Mouse (Mus musculus): Measurements from ENCODE around the gene Hoxa1. TPM values are rescaled to one million over a fixed set of nuclear protein-coding genes. Genes with fewer than 3 reads are reported as not detected.

Gene Hoxa1
- polyA plus RNA-seq, 1 experiment from 2014 or later, result not detected

Other genes starting within 250 kb of the Hoxa1 start
- 5.5 and 7.0 TPM in 2 replicates for gene Skap2, start 145.8 kb downstream of the Hoxa1 start, polyA plus RNA-seq (2015; fragmentation: Nextera tagmentation; extraction: Ambion mirVana)
- not detected in 2 replicates for gene Hoxa2, start 6.5 kb upstream of the Hoxa1 start, polyA plus RNA-seq (2015; fragmentation: Nextera tagmentation; extraction: Ambion mirVana)
- not detected in 2 replicates for gene 5730596B20Rik, start 19.2 kb upstream of the Hoxa1 start, polyA plus RNA-seq (2015; fragmentation: Nextera tagmentation; extraction: Ambion mirVana)
- not detected in 2 replicates for gene Hoxa4, start 33.4 kb upstream of the Hoxa1 start, polyA plus RNA-seq (2015; fragmentation: Nextera tagmentation; extraction: Ambion mirVana)
- gene Hoxa5, start 46.3 kb upstream of the Hoxa1 start, polyA plus RNA-seq (2015; fragmentation: Nextera tagmentation; extraction: Ambion mirVana), result not detected in 2 replicates
- not detected in 2 replicates for gene Hoxa6, start 50.4 kb upstream of the Hoxa1 start, polyA plus RNA-seq (2015; fragmentation: Nextera tagmentation; extraction: Ambion mirVana)
- gene Hoxa3, start 55.0 kb upstream of the Hoxa1 start, polyA plus RNA-seq (2015; fragmentation: Nextera tagmentation; extraction: Ambion mirVana), result not detected in 2 replicates
- not detected in 2 replicates for gene Gm28308, start 55.0 kb upstream of the Hoxa1 start, polyA plus RNA-seq (2015; fragmentation: Nextera tagmentation; extraction: Ambion mirVana)
- not detected in 2 replicates for gene Hoxa7, start 63.5 kb upstream of the Hoxa1 start, polyA plus RNA-seq (2015; fragmentation: Nextera tagmentation; extraction: Ambion mirVana)
- gene Hoxa9, start 72.8 kb upstream of the Hoxa1 start, polyA plus RNA-seq (2015; fragmentation: Nextera tagmentation; extraction: Ambion mirVana), result 0.30 TPM in 1 of 2 replicates, not detected in the other
- 0.29 TPM in 1 of 2 replicates, not detected in the other for gene Hoxa10, start 82.5 kb upstream of the Hoxa1 start, polyA plus RNA-seq (2015; fragmentation: Nextera tagmentation; extraction: Ambion mirVana)
- gene Hoxa11, start 87.5 kb upstream of the Hoxa1 start, polyA plus RNA-seq (2015; fragmentation: Nextera tagmentation; extraction: Ambion mirVana), result 0.14 TPM in 1 of 2 replicates, not detected in the other
- gene Hoxa13, start 102.6 kb upstream of the Hoxa1 start, polyA plus RNA-seq (2015; fragmentation: Nextera tagmentation; extraction: Ambion mirVana), result not detected in 2 replicates
- gene Evx1, start 155.2 kb upstream of the Hoxa1 start, polyA plus RNA-seq (2015; fragmentation: Nextera tagmentation; extraction: Ambion mirVana), result 0.19 TPM in 1 of 2 replicates, not detected in the other